Mouse (Mus musculus) MEL (cell line): Measurements from ENCODE around the gene Krtap1-5.

ENCODE experiments used
- CTCF ChIP-seq, 3 experiments: IDR thresholded peaks in 2 of 3; conservative IDR thresholded peaks in 1 of 3; 2 replicates each; pipeline ENCODE4 v1.5.1; 2011 to 2012; ENCODE audit warnings: low read length in 3 of 3, low read depth in 2 of 3, mild to moderate bottlenecking in 2 of 3, improper control_type of control experiment in 1 of 3, inconsistent platforms in 1 of 3, mixed read lengths in 1 of 3, moderate library complexity in 1 of 3; ENCODE audit not compliant: control insufficient read depth in 1 of 3, insufficient read depth in 1 of 3, poor library complexity in 1 of 3, severe bottlenecking in 1 of 3
- MAX ChIP-seq: IDR thresholded peaks from 2 replicates; pipeline ENCODE4 v1.6.1; 2011; ENCODE audit warnings: low read length, improper control_type of control experiment
- NELFE ChIP-seq: IDR thresholded peaks from 2 replicates; pipeline ENCODE4 v1.6.1; 2011; ENCODE audit warnings: low read depth, low read length, improper control_type of control experiment
- POLR2A ChIP-seq, 2 experiments: IDR thresholded peaks; 2 replicates each; pipeline ENCODE4 v1.6.1; 2011 to 2012; ENCODE audit warnings: low read length in 2 of 2, mild to moderate bottlenecking in 2 of 2, control low read depth in 1 of 2, improper control_type of control experiment in 1 of 2, low read depth in 1 of 2, moderate library complexity in 1 of 2; ENCODE audit not compliant: control insufficient read depth in 1 of 2, insufficient read depth in 1 of 2, poor library complexity in 1 of 2
- USF2 ChIP-seq, 2 experiments: IDR thresholded peaks; 2 replicates each; pipeline ENCODE4 v1.6.1; 2011 to 2012; ENCODE audit warnings: improper control_type of control experiment in 2 of 2, low read length in 2 of 2, borderline replicate concordance in 1 of 2, inconsistent platforms in 1 of 2, low read depth in 1 of 2, mild to moderate bottlenecking in 1 of 2; ENCODE audit not compliant: insufficient read depth in 1 of 2

- TF ChIP-seq MAX (no peak), CTCF (IDR thresholded peaks at IDR 0.05 in 2 of 3, conservative IDR thresholded peaks at IDR 0.05 in 1 of 3; ENCODE audit: control insufficient read depth in 1 of 3, insufficient read depth in 1 of 3, low read depth in 2 of 3, low read length in 3 of 3, poor library complexity in 1 of 3, severe bottlenecking in 1 of 3) (no peak), POLR2A (IDR thresholded peaks at IDR 0.05; ENCODE audit: control insufficient read depth in 1 of 2, insufficient read depth in 1 of 2, low read depth in 1 of 2, low read length in 2 of 2, poor library complexity in 1 of 2) (no peak), USF2 (IDR thresholded peaks at IDR 0.05; ENCODE audit: borderline replicate concordance in 1 of 2, insufficient read depth in 1 of 2, low read depth in 1 of 2, low read length in 2 of 2) (no peak), NELFE (no peak)
Observed at GRCm38 (mm10) chr11:99580636-99581035, at the start of gene Krtap1-5.
